Mouse (Mus musculus): ENCODE data around the gene Myo1c. TPM values are rescaled to one million over a fixed set of nuclear protein-coding genes. Genes with fewer than 3 reads are reported as not detected.
A peak's percentile ranks its signal among the peaks of the same experiment; 100 is the strongest.

Gene Myo1c
- polyA plus RNA-seq, 1 experiment from 2014 or later, result 13.8 TPM

GRCm38 (mm10) chr11:75669853-75670200 lies 19.5 kb downstream of the Myo1c start:
- DNase-seq (ENCODE audit: low spot score), result no peak
- no peaks in the 10 kb centered on the region for H3K4me1 ChIP-seq (ENCODE audit: control insufficient read depth, insufficient read depth, low read length)
- 0 out of 2 replicates have a peak, but pooled peaks cover 2% of the 10 kb centered on the region for H3K36me3 ChIP-seq (ENCODE audit: control insufficient read depth, insufficient read depth, low read length)
- ATAC-seq (ENCODE audit: insufficient read depth, low FRiP score, low TSS enrichment), result no peak
- H3K4me2 ChIP-seq (ENCODE audit: low read depth), result no peak overlapping the region
- H3K4me3 ChIP-seq (ENCODE audit: low read depth, low read length), result no peak overlapping the region
- H3K9ac ChIP-seq (ENCODE audit: low read length), result no peak overlapping the region
- no peaks in the 10 kb centered on the region for H3K9me3 ChIP-seq (ENCODE audit: control insufficient read depth, low read length)
- no peak overlapping the region for H3K27ac ChIP-seq (ENCODE audit: low read depth, low read length)
- H3K27me3 ChIP-seq (ENCODE audit: control insufficient read depth, insufficient read depth, low read length), result no peaks in the 10 kb centered on the region
- WGBS, result 91% methylated on average over 12 of the region's 12 CpGs

- WGBS, result 77% methylated on average over 22 of the region's 22 CpGs
- Histone ChIP-seq H3K4me2 (ENCODE audit: low read depth) (no peak overlapping the region), H3K4me3 (ENCODE audit: low read depth, low read length) (no peak overlapping the region), H3K27me3 (ENCODE audit: control insufficient read depth, insufficient read depth, low read length) (no peaks in the 10 kb centered on the region), H3K36me3 (ENCODE audit: control insufficient read depth, insufficient read depth, low read length) (0 out of 2 replicates have a peak, but pooled peaks cover 2% of the 10 kb centered on the region), H3K27ac (ENCODE audit: low read depth, low read length) (no peak overlapping the region; the same call in 1 of the 2 replicates), H3K4me1 (ENCODE audit: control insufficient read depth, insufficient read depth, low read length) (no peaks in the 10 kb centered on the region), H3K9me3 (ENCODE audit: control insufficient read depth, low read length) (no peaks in the 10 kb centered on the region), H3K9ac (ENCODE audit: low read length) (no peak overlapping the region)
- ATAC-seq (ENCODE audit: insufficient read depth, low FRiP score, low TSS enrichment) (no peak), DNase-seq (ENCODE audit: low spot score) (no peak)
These were observed 21.3 kb downstream of the Myo1c start for GRCm38 (mm10) chr11:75671426-75672180.

GRCm38 (mm10) chr11:75673411-75673810 lies 23.1 kb downstream of the Myo1c start:
- ATAC-seq (ENCODE audit: insufficient read depth, low FRiP score, low TSS enrichment), result no peak
- no peak for DNase-seq (ENCODE audit: low spot score)
- Histone ChIP-seq H3K27me3 (ENCODE audit: control insufficient read depth, insufficient read depth, low read length) (no peaks in the 10 kb centered on the region), H3K4me3 (ENCODE audit: low read depth, low read length) (no peak overlapping the region), H3K27ac (ENCODE audit: low read depth, low read length) (no peak overlapping the region), H3K9ac (ENCODE audit: low read length) (no peak overlapping the region), H3K4me2 (ENCODE audit: low read depth) (no peak overlapping the region), H3K36me3 (ENCODE audit: control insufficient read depth, insufficient read depth, low read length) (0 out of 2 replicates have a peak, but pooled peaks cover 2% of the 10 kb centered on the region), H3K9me3 (ENCODE audit: control insufficient read depth, low read length) (no peaks in the 10 kb centered on the region), H3K4me1 (ENCODE audit: control insufficient read depth, insufficient read depth, low read length) (no peaks in the 10 kb centered on the region)
- 91% methylated on average over 5 of the region's 5 CpGs for WGBS

- H3K4me2 ChIP-seq (ENCODE audit: low read depth), result no peak overlapping the region
- DNase-seq (ENCODE audit: low spot score) (no peak), ATAC-seq (ENCODE audit: insufficient read depth, low FRiP score, low TSS enrichment) (no peak)
- 0 out of 2 replicates have a peak, but pooled peaks cover 2% of the 10 kb centered on the region for H3K36me3 ChIP-seq (ENCODE audit: control insufficient read depth, insufficient read depth, low read length)
- no peak overlapping the region for H3K4me3 ChIP-seq (ENCODE audit: low read depth, low read length)
- H3K9me3 ChIP-seq (ENCODE audit: control insufficient read depth, low read length), result no peaks in the 10 kb centered on the region
- WGBS, result 82% methylated on average over 3 of the region's 3 CpGs
- no peak overlapping the region for H3K27ac ChIP-seq (ENCODE audit: low read depth, low read length)
- H3K9ac ChIP-seq (ENCODE audit: low read length), result no peak overlapping the region
- H3K27me3 ChIP-seq (ENCODE audit: control insufficient read depth, insufficient read depth, low read length), result no peaks in the 10 kb centered on the region
- no peaks in the 10 kb centered on the region for H3K4me1 ChIP-seq (ENCODE audit: control insufficient read depth, insufficient read depth, low read length)
These were observed 24.6 kb downstream of the Myo1c start for GRCm38 (mm10) chr11:75674875-75675274.

- WGBS, result 96% methylated on average over 3 of the region's 3 CpGs
- ATAC-seq (ENCODE audit: insufficient read depth, low FRiP score, low TSS enrichment), result no peak; the same call in 1 of the 2 replicates
- no peaks in the 10 kb centered on the region for H3K36me3 ChIP-seq (ENCODE audit: control insufficient read depth, insufficient read depth, low read length)
- no peaks in the 10 kb centered on the region for H3K9me3 ChIP-seq (ENCODE audit: control insufficient read depth, low read length)
- no peaks in the 10 kb centered on the region for H3K27me3 ChIP-seq (ENCODE audit: control insufficient read depth, insufficient read depth, low read length)
- peak overlapping the region; percentile 93 for H3K4me3 ChIP-seq (ENCODE audit: low read depth, low read length)
- H3K4me2 ChIP-seq (ENCODE audit: low read depth), result peak overlapping the region; percentile 74
- no peak overlapping the region for H3K27ac ChIP-seq (ENCODE audit: low read depth, low read length)
- peaks cover 6% of the 10 kb centered on the region; the same call in 1 of the 2 replicates for H3K4me1 ChIP-seq (ENCODE audit: control insufficient read depth, insufficient read depth, low read length)
- peak overlapping the region; percentile 41 for H3K9ac ChIP-seq (ENCODE audit: low read length)
- DNase-seq (ENCODE audit: low spot score), result no peak
These were observed 27.8 kb downstream of the Myo1c start for GRCm38 (mm10) chr11:75677881-75678746.

GRCm38 (mm10) chr11:75678747-75679438 lies 28.6 kb downstream of the Myo1c start, which contains the start of gene Crk:
Crk (plus strand) TSS chr11:75679259.
- ATAC-seq (ENCODE audit: insufficient read depth, low FRiP score, low TSS enrichment) (peak; percentile 96), DNase-seq (ENCODE audit: low spot score) (peak; percentile 99)
- no peaks in the 10 kb centered on the region for H3K9me3 ChIP-seq (ENCODE audit: control insufficient read depth, low read length)
- peak within 1 kb of the TSS; percentile 74 for H3K4me2 ChIP-seq (ENCODE audit: low read depth)
- H3K9ac ChIP-seq (ENCODE audit: low read length), result peak within 1 kb of the TSS; percentile 95
- H3K4me3 ChIP-seq (ENCODE audit: low read depth, low read length), result peak within 1 kb of the TSS; percentile 93
- under 1% methylated on average over 54 of the region's 55 CpGs for WGBS
- H3K36me3 ChIP-seq (ENCODE audit: control insufficient read depth, insufficient read depth, low read length), result peaks cover 2% of the 10 kb centered on the region
- H3K4me1 ChIP-seq (ENCODE audit: control insufficient read depth, insufficient read depth, low read length), result peaks cover 6% of the 10 kb centered on the region; the same call in 1 of the 2 replicates
- no peaks in the 10 kb centered on the region for H3K27me3 ChIP-seq (ENCODE audit: control insufficient read depth, insufficient read depth, low read length)
- H3K27ac ChIP-seq (ENCODE audit: low read depth, low read length), result peak within 1 kb of the TSS; percentile 80

- peak; percentile 81 for ATAC-seq (ENCODE audit: insufficient read depth, low FRiP score, low TSS enrichment)
- Histone ChIP-seq H3K4me1 (ENCODE audit: control insufficient read depth, insufficient read depth, low read length) (peaks cover 6% of the 10 kb centered on the region; the same call in 1 of the 2 replicates), H3K36me3 (ENCODE audit: control insufficient read depth, insufficient read depth, low read length) (peaks cover 2% of the 10 kb centered on the region), H3K9me3 (ENCODE audit: control insufficient read depth, low read length) (no peaks in the 10 kb centered on the region), H3K4me2 (ENCODE audit: low read depth) (peak overlapping the region; percentile 74), H3K4me3 (ENCODE audit: low read depth, low read length) (peak overlapping the region; percentile 93), H3K27me3 (ENCODE audit: control insufficient read depth, insufficient read depth, low read length) (no peaks in the 10 kb centered on the region), H3K9ac (ENCODE audit: low read length) (peak overlapping the region; percentile 95), H3K27ac (ENCODE audit: low read depth, low read length) (peak overlapping the region; percentile 80)
- DNase-seq (ENCODE audit: low spot score), result peak; percentile 54
- WGBS, result under 1% methylated on average over 43 of the region's 43 CpGs
These were observed 29.3 kb downstream of the Myo1c start for GRCm38 (mm10) chr11:75679439-75680171.

GRCm38 (mm10) chr11:75684462-75684861 lies 34.2 kb downstream of the Myo1c start:
- H3K36me3 ChIP-seq (ENCODE audit: control insufficient read depth, insufficient read depth, low read length), result peaks cover 2% of the 10 kb centered on the region
- 93% methylated on average over 5 of the region's 5 CpGs for WGBS
- no peak overlapping the region for H3K9ac ChIP-seq (ENCODE audit: low read length)
- H3K27ac ChIP-seq (ENCODE audit: low read depth, low read length), result no peak overlapping the region
- H3K4me2 ChIP-seq (ENCODE audit: low read depth), result no peak overlapping the region
- no peak for ATAC-seq (ENCODE audit: insufficient read depth, low FRiP score, low TSS enrichment)
- no peaks in the 10 kb centered on the region for H3K9me3 ChIP-seq (ENCODE audit: control insufficient read depth, low read length)
- no peak overlapping the region for H3K4me3 ChIP-seq (ENCODE audit: low read depth, low read length)
- no peak for DNase-seq (ENCODE audit: low spot score)
- H3K27me3 ChIP-seq (ENCODE audit: control insufficient read depth, insufficient read depth, low read length), result no peaks in the 10 kb centered on the region
- H3K4me1 ChIP-seq (ENCODE audit: control insufficient read depth, insufficient read depth, low read length), result peaks cover 6% of the 10 kb centered on the region; the same call in 1 of the 2 replicates
